Mouse (Mus musculus): ENCODE data around the gene Klhl2. TPM values are rescaled to one million over a fixed set of nuclear protein-coding genes. Genes with fewer than 3 reads are reported as not detected.

Gene Klhl2
- total and polyA plus RNA-seq, 3 experiments: 9.3 to 11.5 (median 10.8) TPM

DNA sequence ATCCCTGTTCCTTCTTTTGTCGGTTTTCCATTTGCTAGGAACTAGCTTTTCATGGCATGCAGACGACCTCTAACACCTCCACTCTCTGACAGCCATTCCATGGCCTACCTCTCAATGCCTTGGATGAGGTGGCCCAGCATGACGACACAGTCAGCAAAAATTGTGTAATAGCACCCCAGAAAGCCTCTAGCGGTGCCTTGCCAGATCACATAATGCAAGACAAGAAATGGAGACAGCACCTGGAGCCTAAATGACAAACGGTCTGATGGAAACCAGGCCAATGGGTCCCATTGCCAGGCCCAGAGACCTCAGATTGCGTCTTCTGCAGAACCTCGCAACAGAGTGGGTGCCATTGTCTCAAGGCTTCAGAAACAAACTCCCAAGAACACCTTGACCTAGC, 137.3 kb downstream of the Klhl2 start:
- TF ChIP-seq CTCF (conservative IDR thresholded peaks at IDR 0.05 in 1 of 2, IDR thresholded peaks at IDR 0.05 in 1 of 2; ENCODE audit: low read depth in 2 of 2, low read length in 2 of 2) (no peak), IRF4 (IDR thresholded peaks at IDR 0.05; ENCODE audit: low read depth, low read length) (no peak), ETS1 (conservative IDR thresholded peaks at IDR 0.05; ENCODE audit: low read depth, low read length) (no peak), ZMIZ1 (IDR thresholded peaks at IDR 0.05; ENCODE audit: low read depth, low read length) (no peak), TBP (conservative IDR thresholded peaks at IDR 0.05; ENCODE audit: low read depth, low read length) (no peak), MYC (IDR thresholded peaks at IDR 0.05; ENCODE audit: low read depth, low read length) (no peak), ZKSCAN1 (IDR thresholded peaks at IDR 0.05; ENCODE audit: borderline replicate concordance, low read depth, low read length) (no peak), SIN3A (IDR thresholded peaks at IDR 0.05; ENCODE audit: low read length) (no peak), ZC3H11A (IDR thresholded peaks at IDR 0.05; ENCODE audit: low read depth, low read length) (no peak)

DNA sequence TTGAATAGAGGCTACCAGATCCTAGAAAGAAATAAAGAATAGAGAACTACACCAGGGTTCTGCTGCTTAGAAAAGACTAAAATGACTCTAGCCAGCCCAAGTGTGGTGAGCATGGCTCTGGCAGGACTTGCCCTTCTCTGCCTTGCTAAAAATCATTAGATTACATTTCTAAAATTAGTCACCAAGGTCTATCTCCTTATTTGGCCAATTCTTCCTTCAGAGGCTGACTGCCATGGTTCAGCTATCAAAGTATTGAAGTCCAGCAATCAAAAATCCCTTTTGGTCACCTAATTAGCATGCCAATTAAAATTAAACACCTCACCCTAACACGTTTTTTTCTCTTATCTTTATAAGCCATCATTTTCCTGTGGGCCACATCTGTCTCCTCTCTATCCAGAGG, 138.3 kb downstream of the Klhl2 start:
- H3K4me2 ChIP-seq (ENCODE audit: insufficient read depth, low read depth, poor library complexity, severe bottlenecking): no peak overlapping the region
- H3K4me1 ChIP-seq (ENCODE audit: control insufficient read depth in 1 of 2, insufficient read depth in 2 of 2): no peaks in the 10 kb centered on the region; a peak in 1 of 4 replicates
- in situ Hi-C loops (cut with MboI; ENCODE audit: low pct_ligation_motif_present, low pct_unique_long_range_greater_than_20kb, low sequenced_read_pairs): no loop called here
- H3K79me2 ChIP-seq (replicated peaks; ENCODE audit: control insufficient read depth, extremely low read depth, insufficient read depth, poor library complexity, severe bottlenecking): no peaks in the 10 kb centered on the region
- H3K36me3 ChIP-seq (replicated peaks in 1 of 2; ENCODE audit: control insufficient read depth in 1 of 2, insufficient read depth in 1 of 2, low read length in 1 of 2): peaks cover 0 to 13% of the 10 kb centered on the region in 2 experiments
- DNase-seq (ENCODE audit: extremely low read depth): no peak
- no peaks in the 10 kb centered on the region for H3K9me3 ChIP-seq (replicated peaks; ENCODE audit: low read length)
- dilution Hi-C loops (cut with MboI; ENCODE audit: extremely low pct_ligation_motif_present, extremely low pct_unique_long_range_greater_than_20kb, low sequenced_read_pairs): no loop called here
- no peak for TF ChIP-seq JUN (IDR thresholded peaks at IDR 0.05; ENCODE audit: insufficient read depth, low read depth, low read length)
- TF ChIP-seq BHLHE40 (IDR thresholded peaks at IDR 0.05; ENCODE audit: low read depth, low read length): no peak
- no peak for TF ChIP-seq MAFK (IDR thresholded peaks at IDR 0.05; ENCODE audit: insufficient replicate concordance, low read length)
- no peak for TF ChIP-seq GABPA (IDR thresholded peaks at IDR 0.05; ENCODE audit: insufficient replicate concordance, low read depth, low read length)
- TF ChIP-seq CTCF (conservative IDR thresholded peaks at IDR 0.05 in 1 of 2, IDR thresholded peaks at IDR 0.05 in 1 of 2; ENCODE audit: low read depth in 2 of 2, low read length in 2 of 2): no peak
- no peak for TF ChIP-seq SIN3A (IDR thresholded peaks at IDR 0.05; ENCODE audit: low read length)
- no peak for TF ChIP-seq NRF1 (IDR thresholded peaks at IDR 0.05; ENCODE audit: low read depth, low read length)
- TF ChIP-seq MAZ (IDR thresholded peaks at IDR 0.05; ENCODE audit: low read depth, low read length): no peak
- TF ChIP-seq CHD1 (IDR thresholded peaks at IDR 0.05; ENCODE audit: low read depth, low read length): no peak
- TF ChIP-seq UBTF (IDR thresholded peaks at IDR 0.05; ENCODE audit: low read depth, low read length): no peak
- no peak for TF ChIP-seq EP300 (IDR thresholded peaks at IDR 0.05; ENCODE audit: low read length)
- no peak for TF ChIP-seq KAT2A (IDR thresholded peaks at IDR 0.05; ENCODE audit: insufficient replicate concordance, low read length)
- no peak overlapping the region for H3K27ac ChIP-seq (ENCODE audit: insufficient read depth, low read depth)
- H3K9ac ChIP-seq (ENCODE audit: insufficient read depth, low read depth): no peak overlapping the region
- no peaks in the 10 kb centered on the region for H3K27me3 ChIP-seq (replicated peaks)
- no peak overlapping the region for H3K4me3 ChIP-seq (replicated peaks in 1 of 3; ENCODE audit: low read depth in 2 of 3, low read length in 2 of 3, poor library complexity in 1 of 3)

More for the DNA sequence above, 137.3 kb downstream of the Klhl2 start:
- H3K27ac ChIP-seq (ENCODE audit: insufficient read depth, low read depth): no peak overlapping the region
- no peaks in the 10 kb centered on the region for H3K9me3 ChIP-seq (replicated peaks; ENCODE audit: low read length)
- H3K36me3 ChIP-seq (replicated peaks in 1 of 2; ENCODE audit: control insufficient read depth in 1 of 2, insufficient read depth in 1 of 2, low read length in 1 of 2): peaks cover 0 to 22% of the 10 kb centered on the region in 2 experiments
- dilution Hi-C loops (cut with MboI; ENCODE audit: extremely low pct_ligation_motif_present, extremely low pct_unique_long_range_greater_than_20kb, low sequenced_read_pairs): no loop called here
- no peaks in the 10 kb centered on the region for H3K79me2 ChIP-seq (replicated peaks; ENCODE audit: control insufficient read depth, extremely low read depth, insufficient read depth, poor library complexity, severe bottlenecking)
- H3K9ac ChIP-seq (ENCODE audit: insufficient read depth, low read depth): no peak overlapping the region
- H3K4me2 ChIP-seq (ENCODE audit: insufficient read depth, low read depth, poor library complexity, severe bottlenecking): no peak overlapping the region
- no peaks in the 10 kb centered on the region; a peak in 1 of 4 replicates for H3K4me1 ChIP-seq (ENCODE audit: control insufficient read depth in 1 of 2, insufficient read depth in 2 of 2)
- H3K27me3 ChIP-seq (replicated peaks): no peaks in the 10 kb centered on the region
- in situ Hi-C loops (cut with MboI; ENCODE audit: low pct_ligation_motif_present, low pct_unique_long_range_greater_than_20kb, low sequenced_read_pairs): no loop called here
- H3K4me3 ChIP-seq (replicated peaks in 1 of 3; ENCODE audit: low read depth in 2 of 3, low read length in 2 of 3, poor library complexity in 1 of 3): no peak overlapping the region
- no peak for DNase-seq (ENCODE audit: extremely low read depth)

Measured in CH12.LX (cell line).